Mouse (Mus musculus) urinary bladder, postnatal 10 days (tissue): ENCODE data around the gene Ppp1r15b.

Experiments used
- DNase-seq: peaks from one replicate; pipeline ENCODE4 v3.0.0; 2022; ENCODE audit warnings: low spot score

The Ppp1r15b gene

GRCm38 (mm10) chr1:133161559-133161958 lies 30.6 kb downstream of the Ppp1r15b start:
- DNase-seq, result no peak

- no peak for DNase-seq
Observed at GRCm38 (mm10) chr1:133162046-133162445, 31.1 kb downstream of the Ppp1r15b start.

GRCm38 (mm10) chr1:133162981-133163380 lies 32.0 kb downstream of the Ppp1r15b start:
- DNase-seq, result no peak

- no peak for DNase-seq
Observed at GRCm38 (mm10) chr1:133163820-133164431, 33.0 kb downstream of the Ppp1r15b start, which contains the start of gene Plekha6. Plekha6 (plus strand) TSS chr1:133164210.

- DNase-seq, result no peak
Observed at GRCm38 (mm10) chr1:133164591-133165011, 33.7 kb downstream of the Ppp1r15b start.

- DNase-seq, result no peak
Observed at GRCm38 (mm10) chr1:133165111-133165510, 34.2 kb downstream of the Ppp1r15b start.

GRCm38 (mm10) chr1:133168318-133169060 lies 37.5 kb downstream of the Ppp1r15b start:
- no peak for DNase-seq

- no peak for DNase-seq
Observed at GRCm38 (mm10) chr1:133170196-133170595, 39.3 kb downstream of the Ppp1r15b start.

- DNase-seq, result no peak
Observed at GRCm38 (mm10) chr1:133171357-133171756, 40.4 kb downstream of the Ppp1r15b start.

GRCm38 (mm10) chr1:133175150-133175549 lies 44.2 kb downstream of the Ppp1r15b start:
- DNase-seq, result no peak

- DNase-seq, result no peak
Observed at GRCm38 (mm10) chr1:133177480-133178172, 46.7 kb downstream of the Ppp1r15b start.

- DNase-seq, result no peak
Observed at GRCm38 (mm10) chr1:133178732-133179440, 47.9 kb downstream of the Ppp1r15b start.

- DNase-seq, result no peak
Observed at GRCm38 (mm10) chr1:133181072-133182015, 50.4 kb downstream of the Ppp1r15b start.

GRCm38 (mm10) chr1:133182016-133182705 lies 51.2 kb downstream of the Ppp1r15b start:
- DNase-seq, result no peak

GRCm38 (mm10) chr1:133182706-133183095 lies 51.8 kb downstream of the Ppp1r15b start:
- DNase-seq, result no peak

GRCm38 (mm10) chr1:133183141-133183925 lies 52.4 kb downstream of the Ppp1r15b start:
- DNase-seq, result no peak

GRCm38 (mm10) chr1:133187948-133188680 lies 57.2 kb downstream of the Ppp1r15b start:
- no peak for DNase-seq

GRCm38 (mm10) chr1:133188719-133189118 lies 57.8 kb downstream of the Ppp1r15b start:
- no peak for DNase-seq
